Mouse (Mus musculus): ENCODE measurements at regions not wholly inside any gene's neighbourhood (a gene's known extent, or its start where the extent isn't known, plus 50 kb on each side); places are given as distances from the start of the nearest gene placed in this dataset.

GRCm38 (mm10) chr11:111450811-111451494, 385.0 kb downstream of the Kcnj2 start:
- TF ChIP-seq CTCF (IDR thresholded peaks at IDR 0.05; ENCODE audit: low read depth) (no peak), EP300 (IDR thresholded peaks at IDR 0.05; ENCODE audit: low read depth) (no peak)
